Mouse (Mus musculus): ENCODE results near the gene Txlna.

Txlna gene

DNA sequence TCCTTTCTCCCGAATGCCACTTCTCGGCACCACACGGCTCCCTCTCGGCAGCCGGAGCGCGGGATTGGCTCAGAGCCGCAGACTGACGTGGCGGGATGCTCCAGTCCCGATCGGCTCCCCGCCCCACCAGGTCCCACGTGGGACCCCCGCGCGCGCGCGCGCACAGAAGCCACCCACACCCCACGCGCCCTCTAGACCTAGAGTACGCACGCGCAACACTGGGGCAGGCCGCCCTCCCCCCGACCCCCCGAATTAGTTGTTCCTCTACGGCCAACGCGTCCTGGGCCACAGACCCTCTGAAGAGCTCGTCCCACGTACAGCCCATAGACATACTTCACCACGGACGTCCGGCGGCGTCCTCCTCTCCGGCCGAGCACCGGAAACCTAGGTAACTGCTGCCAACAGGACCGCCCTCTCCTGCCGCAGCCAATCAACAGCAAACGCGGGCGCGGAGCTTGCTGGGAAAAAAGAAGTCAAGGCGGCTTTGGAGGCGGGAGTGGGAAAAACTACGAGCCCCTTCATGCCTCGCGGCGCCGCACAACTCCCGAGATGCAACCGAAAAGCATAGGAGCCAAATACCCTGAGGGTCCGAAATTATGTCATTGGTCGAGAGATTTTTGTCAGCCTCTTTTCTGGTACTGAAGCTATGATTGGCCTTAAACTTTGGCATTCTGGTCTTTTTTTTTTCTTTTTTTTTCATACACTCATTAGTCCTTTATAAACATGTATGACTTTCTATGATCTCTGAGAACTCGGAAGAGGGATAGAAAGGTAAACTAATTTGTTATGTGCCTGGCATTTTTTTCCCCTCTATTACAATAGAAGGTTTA is at the start of gene Txlna:
TSS of gene Txlna (minus strand) at position 428 of the 830 bp plus-strand sequence.
- DNase-seq (ENCODE audit: low read depth, low spot score) = peak; percentile 87

DNA sequence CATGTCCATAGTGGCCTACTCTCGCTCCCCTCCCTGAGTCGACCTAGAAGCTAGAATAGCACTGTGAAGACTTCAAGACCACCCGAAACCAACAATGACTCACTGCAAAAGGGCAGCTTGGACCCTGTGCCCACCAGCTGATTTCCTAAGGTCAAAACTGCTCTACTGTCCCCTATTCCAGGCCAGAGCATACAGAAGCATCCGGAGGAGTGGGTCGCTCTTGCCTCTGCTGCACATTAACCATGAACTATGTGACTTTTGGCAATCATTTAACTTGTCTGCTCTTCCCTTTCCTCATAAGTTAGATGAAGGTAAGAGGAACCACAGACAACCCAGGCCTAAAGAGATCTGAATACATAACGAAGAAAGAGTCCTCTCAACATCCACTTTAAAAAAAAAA is 43.7 kb upstream of the Txlna start:
- DNase-seq (ENCODE audit: low read depth, low spot score) = no peak

DNA sequence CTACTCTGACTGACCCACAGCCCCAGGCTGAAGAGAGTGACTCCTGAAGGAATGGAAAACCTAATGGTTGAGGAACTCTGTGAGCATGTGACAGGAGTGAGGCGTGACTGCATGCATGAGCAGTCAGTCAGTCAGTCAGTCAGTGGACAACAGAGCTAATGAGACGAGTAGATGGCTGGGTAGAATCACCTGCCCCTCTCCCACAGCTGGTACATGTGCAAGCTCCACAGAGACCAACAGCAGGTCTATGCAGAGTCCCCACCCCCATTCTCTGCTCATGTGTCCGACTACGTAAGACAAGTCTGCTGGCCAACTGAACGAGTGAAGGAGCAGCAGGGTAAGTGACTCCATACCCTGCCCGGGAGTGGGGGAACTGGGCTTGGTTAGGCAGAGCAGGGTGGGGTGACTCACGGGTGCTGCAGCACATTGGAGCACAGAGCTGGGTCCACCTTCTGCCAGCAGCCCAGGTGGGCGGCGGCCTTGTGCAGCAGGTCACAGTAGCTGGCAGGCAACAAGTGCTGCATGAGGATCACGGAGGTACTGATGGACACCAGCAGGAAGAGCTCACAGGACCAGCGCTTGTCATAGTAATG is 43.1 kb upstream of the Txlna start:
- DNase-seq (ENCODE audit: low read depth, low spot score) = no peak

DNA sequence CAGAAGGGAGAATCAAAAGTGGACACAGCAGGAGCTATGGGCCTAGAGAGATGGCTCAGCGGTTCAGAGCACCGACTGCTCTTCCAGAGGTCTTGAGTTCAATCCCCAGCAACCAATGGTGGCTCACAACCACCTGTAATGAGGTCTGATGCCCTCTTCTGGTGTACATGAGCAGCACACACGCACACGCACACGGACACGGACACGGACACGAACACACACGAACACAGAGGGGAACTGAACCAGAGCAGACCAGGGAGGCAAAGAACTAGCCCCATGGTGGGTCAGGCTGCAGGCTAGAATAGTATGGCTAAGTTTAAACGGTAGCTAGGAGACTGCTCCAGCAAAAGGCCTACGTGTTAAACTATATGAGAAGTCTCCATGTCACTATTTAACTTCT is 41.0 kb upstream of the Txlna start:
- no peak for DNase-seq (ENCODE audit: low read depth, low spot score)

DNA sequence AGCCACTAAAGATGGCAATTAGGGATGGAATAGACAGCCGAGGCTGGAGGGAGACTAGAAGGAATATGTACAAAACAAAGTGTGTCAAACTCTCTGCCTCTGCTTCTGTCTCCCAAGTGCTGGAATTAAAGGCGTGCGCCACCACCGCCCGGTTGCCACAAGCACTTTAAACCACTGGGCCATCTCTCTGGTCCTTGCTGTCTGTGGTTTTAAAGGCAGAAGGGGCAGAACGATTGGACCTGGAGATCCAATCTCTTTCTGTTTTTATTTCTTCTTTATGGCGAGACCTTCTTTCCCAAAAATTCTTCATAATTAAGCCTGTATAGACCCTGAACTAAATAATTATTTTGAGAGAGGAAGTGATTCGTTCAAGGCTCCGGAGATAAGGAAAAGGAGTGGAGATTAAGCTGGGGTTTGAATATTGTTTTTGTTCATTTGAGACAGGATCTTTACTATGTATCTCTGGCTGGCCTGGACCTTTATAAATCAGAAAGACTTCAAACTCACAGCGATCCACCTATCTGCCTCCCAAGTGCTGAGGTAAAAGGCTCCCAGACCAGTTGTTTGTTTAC is 32.1 kb upstream of the Txlna start:
- no peak for DNase-seq (ENCODE audit: low read depth, low spot score)

DNA sequence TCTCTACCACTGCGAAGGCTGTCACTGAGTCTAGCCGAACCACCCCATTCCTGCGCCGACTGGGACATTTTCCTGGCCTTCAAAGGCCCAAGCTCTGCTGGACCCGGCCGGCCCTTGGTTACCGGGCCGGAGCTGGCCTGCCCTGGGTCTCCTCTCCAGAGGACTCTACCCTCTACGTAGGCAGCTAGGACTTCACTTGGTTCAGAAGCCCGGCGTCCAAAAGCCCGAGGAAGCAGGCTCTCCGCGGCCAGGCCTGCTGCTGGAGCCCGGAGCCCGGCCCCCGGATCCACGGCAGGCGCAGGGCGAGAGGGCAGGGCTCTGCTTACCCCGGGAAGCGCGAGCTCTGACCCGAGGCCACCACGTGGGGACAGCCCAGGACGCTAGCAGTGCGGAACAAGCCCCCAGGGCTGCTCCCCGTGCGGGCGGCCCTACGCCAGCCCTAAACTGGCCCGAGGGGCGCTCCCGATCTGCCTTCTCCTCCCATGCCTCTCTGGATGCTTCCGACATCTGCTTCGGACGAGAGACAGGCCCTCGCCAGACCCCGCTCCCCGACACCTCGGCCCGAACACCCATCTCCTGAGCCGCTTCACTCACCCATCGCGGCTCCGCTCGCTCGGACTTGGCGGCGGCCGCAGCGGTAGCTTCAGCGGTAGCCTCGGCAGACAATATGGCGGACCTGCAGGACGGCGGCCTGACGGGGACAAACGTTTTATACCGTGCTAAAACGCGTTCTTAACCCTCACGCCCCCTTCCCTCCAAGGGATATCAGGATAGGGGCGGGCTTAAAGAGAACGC is 31.4 kb upstream of the Txlna start, which contains the start of gene Kpna6:
TSS of gene Kpna6 (minus strand) at position 685 of the 795 bp plus-strand sequence.
- peak; percentile 73 for DNase-seq (ENCODE audit: low read depth, low spot score)

DNA sequence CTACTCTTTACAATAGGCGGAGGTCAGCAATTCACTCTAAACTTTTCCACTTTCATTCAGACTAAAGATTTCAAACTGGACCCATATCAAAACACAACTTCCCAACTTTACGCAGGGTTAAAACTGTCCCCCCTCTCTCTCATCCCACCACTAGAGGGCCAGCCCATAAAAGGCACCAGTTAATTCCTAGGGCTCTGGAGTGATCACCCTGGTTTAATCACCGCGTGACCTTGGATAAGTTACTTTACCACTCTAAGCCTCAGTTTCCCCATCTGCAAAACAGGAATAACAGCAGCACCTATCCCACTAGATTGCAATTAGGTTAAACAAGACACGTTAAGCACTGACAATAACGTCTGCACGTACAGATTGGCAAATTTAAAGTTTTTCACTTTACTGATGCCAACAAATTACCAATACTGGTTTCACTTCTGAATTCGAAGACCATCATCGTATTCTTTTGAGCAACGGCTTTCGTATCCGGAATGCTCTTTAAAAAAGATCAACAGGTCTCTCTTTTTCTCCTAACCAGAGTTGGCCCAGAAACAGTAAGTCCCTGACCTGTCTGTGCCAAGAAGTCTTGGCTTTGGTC is 30.7 kb upstream of the Txlna start:
- DNase-seq (ENCODE audit: low read depth, low spot score) = peak; percentile 64

DNA sequence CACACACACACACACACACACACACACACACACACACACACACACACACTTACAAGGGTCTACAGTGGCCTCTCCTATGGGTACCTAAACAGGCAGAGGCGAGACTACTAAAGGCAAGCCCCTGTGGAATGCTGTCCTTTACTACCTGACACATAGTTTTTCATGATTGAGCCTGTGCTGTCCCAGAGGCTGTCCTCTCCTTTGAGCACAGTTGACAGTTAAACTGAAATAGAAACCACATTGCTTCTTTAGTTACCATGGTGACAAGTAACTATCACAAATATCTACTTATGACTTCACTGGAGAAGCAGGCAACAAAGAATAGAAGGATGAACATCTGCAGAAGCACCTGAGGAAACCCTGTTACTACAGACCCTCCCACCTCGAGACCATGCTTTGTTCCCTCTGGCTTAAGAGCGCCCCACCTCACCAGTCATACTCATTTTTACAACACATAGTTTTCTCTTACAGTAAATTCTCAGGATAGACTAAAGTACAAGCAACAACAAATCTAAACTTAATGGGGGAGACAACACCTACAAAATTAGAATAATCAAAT is 21.5 kb upstream of the Txlna start:
- no peak for DNase-seq (ENCODE audit: low read depth, low spot score)

DNA sequence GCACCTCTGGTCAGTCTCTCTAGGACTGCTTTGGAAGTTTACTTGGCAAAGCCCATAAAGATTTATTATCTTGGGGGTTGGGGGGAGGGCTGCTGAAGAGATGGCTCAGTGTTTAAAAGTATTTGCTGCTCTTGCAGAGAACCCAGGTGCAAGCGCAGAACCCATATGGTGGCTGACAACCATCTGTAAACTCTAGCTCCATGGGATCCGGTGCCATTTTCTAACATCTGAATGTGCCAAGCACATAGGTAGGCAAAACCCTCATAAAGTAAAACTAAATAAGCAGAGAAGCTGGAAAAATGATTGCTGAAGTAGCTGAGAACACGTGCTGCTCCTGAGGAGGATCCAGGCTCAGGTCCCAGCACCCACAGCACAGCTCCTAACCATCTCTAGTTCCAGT is 20.7 kb upstream of the Txlna start:
- DNase-seq (ENCODE audit: low read depth, low spot score) = no peak

DNA sequence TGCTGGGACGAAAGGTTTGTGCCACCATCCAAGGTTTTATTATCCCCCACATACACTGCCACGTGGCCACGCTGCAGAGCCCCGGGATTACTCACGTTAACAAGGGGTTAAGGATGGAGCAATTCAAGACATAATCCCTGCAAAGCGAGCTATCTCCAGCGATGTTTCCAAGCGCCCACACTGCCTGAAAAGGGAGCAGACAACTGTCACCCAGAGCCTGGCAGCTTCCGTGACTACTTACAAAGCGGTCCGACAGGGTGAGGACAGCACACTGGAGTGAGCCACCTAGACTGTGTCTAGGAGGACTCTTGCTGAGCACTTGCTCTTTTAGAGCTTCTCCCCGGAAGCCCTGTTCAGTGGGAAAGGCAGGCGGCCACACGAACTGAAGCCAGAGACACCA is 13.9 kb upstream of the Txlna start:
- no peak for DNase-seq (ENCODE audit: low read depth, low spot score)

DNA sequence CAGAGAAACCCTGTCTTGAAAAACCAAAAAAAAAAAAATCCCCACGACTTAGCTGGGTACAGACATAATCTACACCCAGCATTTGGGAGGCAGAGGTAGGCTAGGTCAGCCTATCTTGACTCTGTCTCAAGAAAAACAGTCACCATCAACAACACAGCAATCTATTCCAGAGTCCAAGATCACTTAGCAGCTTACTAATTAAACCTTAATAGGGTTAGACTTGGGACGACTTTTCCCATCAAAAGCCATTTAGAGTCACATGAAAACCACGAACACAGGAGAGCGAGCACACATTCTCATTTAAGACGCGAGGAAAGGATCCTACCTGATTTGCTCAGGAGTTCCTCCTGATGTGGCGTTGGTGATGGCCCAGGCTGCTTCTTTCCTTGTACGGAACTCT is 9.5 kb upstream of the Txlna start:
- no peak for DNase-seq (ENCODE audit: low read depth, low spot score)

DNA sequence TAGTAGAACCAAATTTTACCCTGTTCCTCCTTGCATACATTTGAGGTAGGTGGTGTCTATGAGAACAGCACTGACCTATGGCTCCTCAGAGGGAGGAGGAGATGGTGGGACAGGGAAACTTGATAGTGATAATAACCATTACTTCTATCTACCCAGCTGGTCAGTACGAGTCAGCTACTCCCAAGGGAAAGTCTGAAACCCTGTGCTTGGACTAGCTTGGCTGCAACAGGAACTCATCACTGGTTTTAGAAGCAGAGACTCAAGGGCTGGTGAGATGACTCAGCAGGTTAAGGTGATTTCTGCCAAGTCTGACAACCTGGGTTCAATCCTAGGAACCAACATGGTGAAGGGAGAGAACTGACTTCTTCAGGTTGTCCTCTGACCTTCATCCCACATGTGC is 7.8 kb upstream of the Txlna start:
- no peak for DNase-seq (ENCODE audit: low read depth, low spot score)

DNA sequence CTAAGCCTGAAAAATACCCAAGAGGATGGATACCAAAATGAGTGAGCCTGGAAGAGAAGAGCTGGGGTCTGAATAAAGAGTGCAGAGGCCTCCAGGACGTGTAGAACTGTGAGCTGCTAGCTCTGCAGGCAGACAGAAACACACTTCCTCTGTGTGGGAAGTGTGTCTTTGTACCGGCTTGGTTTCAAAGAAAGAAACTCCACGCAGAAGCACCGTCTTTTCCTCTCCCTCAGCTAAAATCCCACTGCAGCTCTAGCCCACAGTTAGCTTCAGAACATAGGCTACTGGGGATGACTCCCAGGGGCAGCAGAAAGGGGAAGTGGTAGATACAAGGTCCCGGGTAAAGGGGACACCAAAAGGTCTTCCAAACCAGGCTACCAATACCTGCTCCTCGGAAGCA is 4.3 kb upstream of the Txlna start:
- no peak for DNase-seq (ENCODE audit: low read depth, low spot score)

DNA sequence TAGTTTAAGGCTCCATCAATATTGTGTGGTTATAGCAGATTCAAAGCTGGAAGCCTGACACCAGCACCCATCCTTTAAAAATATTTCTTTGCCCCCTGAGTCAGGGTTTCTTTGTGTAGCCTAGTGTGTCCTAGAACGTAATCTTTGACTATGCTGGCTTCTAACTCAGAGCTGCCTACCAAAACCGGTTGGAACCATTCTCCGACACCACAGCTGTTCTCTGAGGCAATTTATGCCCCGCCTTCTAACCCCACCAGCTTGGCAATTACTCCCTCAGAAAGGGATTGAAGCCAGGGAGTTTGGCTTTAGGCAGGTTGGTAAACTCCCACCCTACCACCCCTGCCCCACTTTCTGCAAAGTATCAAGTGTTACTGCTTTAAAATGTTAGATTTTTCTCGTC is 891 bp upstream of the Txlna start:
- no peak for DNase-seq (ENCODE audit: low read depth, low spot score)

DNA sequence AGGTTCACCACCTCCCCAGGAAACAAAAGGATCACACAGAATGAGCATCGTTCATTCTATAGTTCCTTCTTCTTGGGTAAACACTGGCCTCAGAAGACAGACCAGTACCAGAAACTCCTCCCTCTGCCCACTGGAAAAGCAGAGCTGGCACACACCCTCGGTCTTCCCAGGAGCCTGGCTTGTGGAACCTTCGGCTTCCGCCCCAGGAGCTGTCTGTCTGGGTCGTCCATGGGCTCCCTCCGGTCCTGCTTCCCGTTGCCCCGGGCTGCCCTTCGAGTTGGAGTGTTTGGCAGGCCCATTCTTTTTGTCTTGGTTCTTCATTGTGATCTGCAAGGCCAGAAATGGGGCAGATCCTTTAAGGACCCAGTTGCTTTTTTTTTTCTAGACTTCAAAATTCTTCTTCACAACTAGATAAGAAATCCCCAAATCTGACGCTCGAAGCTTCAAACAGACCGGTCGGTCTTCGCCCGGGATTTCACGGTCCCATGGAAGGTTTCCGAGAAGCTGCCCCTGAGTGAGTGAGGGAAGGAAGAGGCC is 696 bp downstream of the Txlna start:
- no peak for DNase-seq (ENCODE audit: low read depth, low spot score)

DNA sequence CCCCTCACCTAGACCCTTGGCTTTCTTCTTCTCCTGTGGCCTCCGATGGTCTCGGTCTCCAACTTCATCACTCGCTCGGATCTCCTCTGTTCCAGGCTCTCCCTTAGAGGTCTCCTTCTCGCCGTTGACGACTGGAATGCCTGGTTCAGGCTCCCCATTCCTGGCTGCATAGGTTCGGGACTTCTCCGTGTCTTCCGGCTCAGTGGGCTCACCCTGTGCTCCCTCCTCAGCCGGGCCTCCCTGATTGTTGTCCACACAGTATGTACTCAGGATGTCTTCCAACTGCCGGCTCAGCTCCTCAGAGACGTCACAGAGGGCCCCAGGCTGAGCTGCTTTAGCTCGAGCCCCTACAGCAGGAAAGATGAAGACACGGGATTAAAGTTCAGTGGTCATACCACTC is 1.6 kb downstream of the Txlna start:
- no peak for DNase-seq (ENCODE audit: low read depth, low spot score)

DNA sequence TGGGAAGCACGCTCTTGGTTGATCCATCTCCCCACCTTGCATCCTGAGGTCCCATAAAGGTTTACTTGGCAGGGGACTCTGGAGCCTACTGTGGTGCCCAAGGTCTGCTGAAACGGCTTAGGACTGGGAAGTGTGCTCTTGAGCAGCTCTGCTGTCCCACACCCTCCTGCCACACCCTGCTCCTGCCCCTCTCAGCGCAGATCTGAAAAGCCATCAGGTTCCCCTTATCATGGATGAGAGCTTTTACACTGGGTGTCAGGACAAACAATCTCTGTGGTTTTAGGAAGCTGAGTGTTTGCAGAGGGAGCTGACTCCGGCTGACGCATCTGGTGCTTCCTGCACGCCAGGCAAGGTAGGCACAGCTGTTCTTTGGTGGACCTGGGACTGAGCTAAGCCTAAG is 7.0 kb downstream of the Txlna start:
- DNase-seq (ENCODE audit: low read depth, low spot score) = no peak

DNA sequence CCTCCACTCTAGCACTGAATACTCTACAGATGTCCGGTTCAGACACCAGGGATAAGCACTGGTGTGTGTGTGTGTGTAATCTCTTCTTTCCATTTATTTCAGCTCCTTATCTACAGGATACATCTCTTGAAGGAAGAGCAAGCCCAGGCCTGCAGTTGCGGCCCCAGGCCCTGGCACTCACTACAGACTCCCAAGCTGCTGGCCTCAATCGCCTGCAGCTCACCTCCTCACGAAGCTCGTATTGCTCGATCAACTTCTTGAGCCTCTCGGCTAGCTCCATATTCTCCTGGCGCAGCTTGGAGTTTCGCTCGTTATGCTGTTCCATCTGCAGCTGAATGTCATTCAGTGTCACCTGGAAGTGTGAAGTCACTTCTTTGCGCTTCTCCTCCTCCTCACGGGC is 9.0 kb downstream of the Txlna start:
- DNase-seq (ENCODE audit: low read depth, low spot score) = no peak

DNA sequence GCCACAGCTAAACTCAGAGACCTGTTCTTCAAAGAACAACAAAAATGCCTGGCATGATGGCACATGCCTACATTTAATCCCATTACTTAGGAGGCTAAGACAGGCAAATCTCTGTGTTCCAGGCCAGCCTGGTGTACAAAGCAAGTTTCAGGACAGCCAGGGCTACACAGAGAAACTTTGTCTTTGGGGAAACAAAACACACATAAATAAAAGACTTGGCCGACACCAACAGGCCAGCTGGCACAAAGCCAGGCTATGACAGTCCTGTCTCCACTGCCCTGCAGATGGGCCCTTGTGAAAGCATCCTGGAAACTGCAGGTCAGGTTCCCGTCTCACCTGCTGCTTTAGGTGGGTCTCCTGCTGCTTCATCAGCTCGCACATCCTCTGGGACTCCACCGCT is 9.9 kb downstream of the Txlna start:
- no peak for DNase-seq (ENCODE audit: low read depth, low spot score)

DNA sequence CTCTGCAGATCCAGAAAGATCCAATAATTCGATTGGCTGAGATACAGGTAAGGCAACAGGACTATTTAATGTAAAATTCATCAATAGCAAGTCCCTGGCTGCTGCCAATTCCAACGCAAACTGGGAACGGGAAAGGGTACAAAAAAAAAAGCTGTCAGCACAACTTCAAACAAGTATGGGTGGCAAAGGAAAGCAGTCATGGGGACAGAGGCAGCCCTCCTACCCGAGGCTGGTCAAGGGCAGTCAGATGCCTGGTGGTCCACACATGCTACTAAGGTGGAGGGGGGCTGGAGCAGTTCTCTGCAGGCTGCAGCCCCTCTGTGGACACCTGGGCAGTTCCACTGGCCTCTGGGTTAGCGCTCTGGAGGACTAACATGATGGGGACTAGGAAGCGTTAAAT is 14.8 kb downstream of the Txlna start:
- no peak for DNase-seq (ENCODE audit: low read depth, low spot score)

DNA sequence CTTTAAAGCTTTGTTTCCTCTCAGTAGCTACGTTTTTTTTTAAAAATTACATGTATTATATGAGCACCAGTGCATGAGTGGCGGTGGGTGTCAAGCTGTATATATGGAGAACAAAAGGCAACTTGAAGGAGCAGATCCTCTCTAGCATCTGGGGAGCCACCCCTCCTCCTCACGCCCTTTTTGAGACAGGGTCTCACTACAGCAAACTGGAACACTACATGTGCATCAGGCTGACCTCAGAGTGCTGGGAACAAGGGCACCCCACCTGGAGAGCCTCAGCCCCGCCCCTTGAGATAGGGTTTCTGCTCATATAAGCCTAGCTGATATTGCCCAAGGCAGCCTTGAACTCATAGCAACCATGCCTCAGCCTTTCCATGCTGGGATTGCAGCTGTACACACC is 15.4 kb downstream of the Txlna start:
- DNase-seq (ENCODE audit: low read depth, low spot score) = no peak
